Mouse (Mus musculus): ENCODE data around the gene Kcnk2.

The Kcnk2 gene

GRCm38 (mm10) chr1:189187737-189188390, 214.2 kb downstream of the Kcnk2 start:
- Histone ChIP-seq H3K27me3 (ENCODE audit: insufficient read depth, low read length) (no peaks in the 10 kb centered on the region), H3K9me3 (ENCODE audit: low read length) (peaks cover 9% of the 10 kb centered on the region; the same call in 1 of the 2 replicates), H3K4me3 (replicated peaks; ENCODE audit: low read length) (no peak overlapping the region), H3K4me1 (replicated peaks; ENCODE audit: low read depth, low read length) (no peaks in the 10 kb centered on the region), H3K36me3 (ENCODE audit: insufficient read depth, low read length) (no peaks in the 10 kb centered on the region)
- TF ChIP-seq NANOG (IDR thresholded peaks at IDR 0.05; ENCODE audit: borderline replicate concordance, low read length) = no peak

GRCm38 (mm10) chr1:189185206-189185750, 216.8 kb downstream of the Kcnk2 start:
- H3K36me3 ChIP-seq (ENCODE audit: insufficient read depth, low read length) = no peaks in the 10 kb centered on the region
- no peaks in the 10 kb centered on the region for H3K4me1 ChIP-seq (replicated peaks; ENCODE audit: low read depth, low read length)
- H3K4me3 ChIP-seq (replicated peaks; ENCODE audit: low read length) = no peak overlapping the region
- H3K27me3 ChIP-seq (ENCODE audit: insufficient read depth, low read length) = no peaks in the 10 kb centered on the region
- H3K9me3 ChIP-seq (ENCODE audit: low read length) = peaks cover 9% of the 10 kb centered on the region; the same call in 1 of the 2 replicates
- no peak for TF ChIP-seq CTCF (conservative IDR thresholded peaks at IDR 0.05; ENCODE audit: low read length)
- TF ChIP-seq POU5F1 (IDR thresholded peaks at IDR 0.05; ENCODE audit: borderline replicate concordance, low read length) = no peak
- TF ChIP-seq NANOG (IDR thresholded peaks at IDR 0.05; ENCODE audit: borderline replicate concordance, low read length) = no peak

DNA sequence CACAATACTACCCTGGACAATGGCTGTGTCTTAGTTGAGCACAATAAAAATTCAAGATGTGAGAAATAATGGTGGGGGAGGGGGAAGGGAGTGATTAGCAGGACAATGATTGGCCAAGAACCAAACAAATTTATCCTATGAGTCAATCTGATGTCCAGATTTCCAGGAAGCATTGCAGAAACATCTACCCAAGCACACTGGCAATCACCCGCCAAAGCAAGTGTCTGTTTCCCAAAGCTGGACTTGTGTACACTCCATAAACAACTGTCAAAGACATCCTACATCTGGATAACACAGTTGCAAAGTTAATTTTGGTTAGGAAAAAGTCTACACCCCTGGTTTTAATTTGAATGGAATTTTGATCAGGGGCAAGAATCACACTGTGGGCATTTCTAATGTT, 224.3 kb downstream of the Kcnk2 start:
- peaks cover 5% of the 10 kb centered on the region for H3K4me1 ChIP-seq (replicated peaks; ENCODE audit: low read depth, low read length)

GRCm38 (mm10) chr1:189173479-189173878, 228.6 kb downstream of the Kcnk2 start:
- H3K4me1 ChIP-seq (replicated peaks; ENCODE audit: low read depth, low read length) = no peaks in the 10 kb centered on the region

More for the DNA sequence above, 224.3 kb downstream of the Kcnk2 start:
- Histone ChIP-seq H3K27me3 (ENCODE audit: insufficient read depth, low read length) (no peaks in the 10 kb centered on the region), H3K36me3 (ENCODE audit: insufficient read depth, low read length) (no peaks in the 10 kb centered on the region), H3K4me3 (replicated peaks; ENCODE audit: low read length) (no peak overlapping the region), H3K9me3 (ENCODE audit: low read length) (no peaks in the 10 kb centered on the region)
- no peak for TF ChIP-seq POU5F1 (IDR thresholded peaks at IDR 0.05; ENCODE audit: borderline replicate concordance, low read length)
- TF ChIP-seq CTCF (conservative IDR thresholded peaks at IDR 0.05; ENCODE audit: low read length) = no peak
- no peak for TF ChIP-seq NANOG (IDR thresholded peaks at IDR 0.05; ENCODE audit: borderline replicate concordance, low read length)

DNA sequence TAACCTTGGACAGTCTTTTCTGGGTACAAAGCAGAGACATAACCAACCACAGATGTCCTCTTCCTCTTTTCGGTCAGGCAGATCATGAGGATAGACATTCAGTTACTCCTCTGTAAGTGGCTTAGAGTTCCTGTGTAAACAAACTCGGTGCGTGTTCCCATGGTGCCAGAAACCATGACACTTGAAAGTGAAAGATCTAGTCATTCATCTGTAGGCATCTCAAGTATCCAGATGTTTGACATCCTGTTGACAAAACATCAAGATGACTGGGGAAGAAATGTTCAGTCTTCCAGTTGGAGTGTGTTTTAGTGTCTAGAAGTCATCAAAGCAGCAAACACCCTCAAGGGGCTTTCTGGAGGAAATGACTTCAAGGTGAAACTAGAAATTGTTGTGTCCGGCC, 230.9 kb downstream of the Kcnk2 start:
- Histone ChIP-seq H3K36me3 (ENCODE audit: insufficient read depth, low read length) (no peaks in the 10 kb centered on the region), H3K27me3 (ENCODE audit: insufficient read depth, low read length) (no peaks in the 10 kb centered on the region), H3K4me1 (replicated peaks; ENCODE audit: low read depth, low read length) (no peaks in the 10 kb centered on the region), H3K9me3 (ENCODE audit: low read length) (0 out of 2 replicates have a peak, but pooled peaks cover 4% of the 10 kb centered on the region), H3K4me3 (replicated peaks; ENCODE audit: low read length) (no peak overlapping the region)
- TF ChIP-seq POU5F1 (IDR thresholded peaks at IDR 0.05; ENCODE audit: borderline replicate concordance, low read length) = no peak
- no peak for TF ChIP-seq NANOG (IDR thresholded peaks at IDR 0.05; ENCODE audit: borderline replicate concordance, low read length)
- no peak for TF ChIP-seq CTCF (conservative IDR thresholded peaks at IDR 0.05; ENCODE audit: low read length)

More at GRCm38 (mm10) chr1:189173479-189173878, 228.6 kb downstream of the Kcnk2 start:
- no peak for TF ChIP-seq CTCF (conservative IDR thresholded peaks at IDR 0.05; ENCODE audit: low read length)
- TF ChIP-seq NANOG (IDR thresholded peaks at IDR 0.05; ENCODE audit: borderline replicate concordance, low read length) = no peak
- TF ChIP-seq POU5F1 (IDR thresholded peaks at IDR 0.05; ENCODE audit: borderline replicate concordance, low read length) = no peak
- H3K27me3 ChIP-seq (ENCODE audit: insufficient read depth, low read length) = no peaks in the 10 kb centered on the region
- H3K36me3 ChIP-seq (ENCODE audit: insufficient read depth, low read length) = no peaks in the 10 kb centered on the region
- H3K4me3 ChIP-seq (replicated peaks; ENCODE audit: low read length) = no peak overlapping the region
- H3K9me3 ChIP-seq (ENCODE audit: low read length) = no peaks in the 10 kb centered on the region

- H3K4me3 ChIP-seq (replicated peaks; ENCODE audit: low read length) = no peak overlapping the region
- no peaks in the 10 kb centered on the region for H3K4me1 ChIP-seq (replicated peaks; ENCODE audit: low read depth, low read length)
- H3K9me3 ChIP-seq (ENCODE audit: low read length) = 0 out of 2 replicates have a peak, but pooled peaks cover 4% of the 10 kb centered on the region
- no peak for TF ChIP-seq POU5F1 (IDR thresholded peaks at IDR 0.05; ENCODE audit: borderline replicate concordance, low read length)
- TF ChIP-seq CTCF (conservative IDR thresholded peaks at IDR 0.05; ENCODE audit: low read length) = no peak
- TF ChIP-seq NANOG (IDR thresholded peaks at IDR 0.05; ENCODE audit: borderline replicate concordance, low read length) = no peak
- H3K27me3 ChIP-seq (ENCODE audit: insufficient read depth, low read length) = no peaks in the 10 kb centered on the region
- H3K36me3 ChIP-seq (ENCODE audit: insufficient read depth, low read length) = no peaks in the 10 kb centered on the region
Observed at GRCm38 (mm10) chr1:189165756-189166155, 236.3 kb downstream of the Kcnk2 start.

- no peaks in the 10 kb centered on the region for H3K4me1 ChIP-seq (replicated peaks; ENCODE audit: low read depth, low read length)
- no peaks in the 10 kb centered on the region for H3K27me3 ChIP-seq (ENCODE audit: insufficient read depth, low read length)
- TF ChIP-seq CTCF (conservative IDR thresholded peaks at IDR 0.05; ENCODE audit: low read length) = no peak
- no peak for TF ChIP-seq NANOG (IDR thresholded peaks at IDR 0.05; ENCODE audit: borderline replicate concordance, low read length)
- no peak for TF ChIP-seq POU5F1 (IDR thresholded peaks at IDR 0.05; ENCODE audit: borderline replicate concordance, low read length)
- H3K9me3 ChIP-seq (ENCODE audit: low read length) = 0 out of 2 replicates have a peak, but pooled peaks cover 4% of the 10 kb centered on the region
- no peak overlapping the region for H3K4me3 ChIP-seq (replicated peaks; ENCODE audit: low read length)
- no peaks in the 10 kb centered on the region for H3K36me3 ChIP-seq (ENCODE audit: insufficient read depth, low read length)
Observed at GRCm38 (mm10) chr1:189165141-189165540, 236.9 kb downstream of the Kcnk2 start.

GRCm38 (mm10) chr1:189164721-189165120, 237.4 kb downstream of the Kcnk2 start:
- H3K4me1 ChIP-seq (replicated peaks; ENCODE audit: low read depth, low read length) = no peaks in the 10 kb centered on the region
- H3K4me3 ChIP-seq (replicated peaks; ENCODE audit: low read length) = no peak overlapping the region
- TF ChIP-seq POU5F1 (IDR thresholded peaks at IDR 0.05; ENCODE audit: borderline replicate concordance, low read length) (no peak), NANOG (IDR thresholded peaks at IDR 0.05; ENCODE audit: borderline replicate concordance, low read length) (no peak), CTCF (conservative IDR thresholded peaks at IDR 0.05; ENCODE audit: low read length) (no peak)
- no peaks in the 10 kb centered on the region for H3K27me3 ChIP-seq (ENCODE audit: insufficient read depth, low read length)
- no peaks in the 10 kb centered on the region for H3K36me3 ChIP-seq (ENCODE audit: insufficient read depth, low read length)
- 0 out of 2 replicates have a peak, but pooled peaks cover 4% of the 10 kb centered on the region for H3K9me3 ChIP-seq (ENCODE audit: low read length)

All from E14TG2a.4 (cell line).